Mouse (Mus musculus) cerebellum, adult 9-11 months (tissue): ENCODE data around the gene Gm21988.

Experiments
- DNase-seq: peaks from one replicate; pipeline ENCODE4 v3.0.0; 2022

Gm21988 gene

DNA sequence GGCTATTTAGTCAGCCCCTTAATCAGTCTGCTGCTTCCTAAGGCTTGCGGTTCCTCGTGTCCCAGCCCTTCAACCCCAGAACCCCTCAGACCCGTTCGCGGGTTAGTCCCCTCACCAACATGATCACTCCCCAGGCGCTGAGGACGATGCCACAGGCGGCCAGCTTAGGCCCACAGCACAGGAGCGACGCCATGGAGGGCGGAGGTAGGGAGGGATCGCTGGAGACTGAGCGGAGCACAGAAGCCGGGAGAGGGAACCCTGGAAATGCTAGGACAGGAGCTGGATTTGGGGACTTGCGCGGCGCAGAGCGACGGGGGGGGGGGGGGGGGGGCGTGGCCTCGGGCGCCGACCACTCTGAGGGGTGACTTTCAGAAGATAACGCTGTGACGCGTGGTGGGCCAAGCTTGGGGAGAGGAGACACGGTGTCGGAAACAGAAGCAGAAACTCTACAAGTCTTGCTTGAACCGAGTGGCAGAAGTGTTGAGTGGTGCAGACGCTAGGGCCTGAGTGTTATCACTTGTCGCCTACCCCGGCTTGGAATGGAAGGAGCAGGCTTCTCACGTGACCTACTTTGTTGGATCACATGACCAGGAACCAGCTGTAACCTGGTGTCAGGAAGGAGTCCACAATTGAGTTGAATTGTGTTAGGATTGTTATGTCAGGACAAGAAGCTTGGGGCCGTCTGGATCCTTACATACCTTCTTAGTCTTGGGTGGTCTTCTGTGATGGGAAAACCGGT is at the start of gene Gm21988, which contains the start of gene Rnasek:
Gm21988 (minus strand) TSS at position 290 of the 739 bp plus-strand sequence.
Rnasek (minus strand) TSS at position 302 of the 739 bp plus-strand sequence.
- DNase-seq = peak; percentile 89

- no peak for DNase-seq
These were observed 49.6 kb upstream of the Gm21988 start for GRCm38 (mm10) chr11:70289236-70289635.

DNA sequence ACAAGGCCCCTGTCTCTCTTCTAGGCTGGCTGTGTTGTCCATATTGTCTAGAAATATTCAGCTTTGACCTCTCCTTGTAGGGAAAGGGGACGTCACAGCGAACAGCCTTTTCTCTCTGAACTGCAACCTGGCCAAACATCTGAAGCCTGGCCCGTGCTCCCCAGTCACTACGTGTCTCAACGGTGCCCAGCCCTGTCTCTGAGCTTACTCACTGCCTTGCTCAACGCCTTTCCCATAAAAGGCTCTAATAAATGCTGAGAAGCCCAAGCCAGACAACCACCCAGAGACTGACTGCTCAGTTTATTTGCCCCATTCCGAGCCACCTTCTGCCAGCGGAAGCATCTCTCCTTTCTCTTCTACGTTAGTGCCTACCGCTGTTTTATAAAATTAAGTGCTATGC is 48.5 kb upstream of the Gm21988 start:
- no peak for DNase-seq

DNA sequence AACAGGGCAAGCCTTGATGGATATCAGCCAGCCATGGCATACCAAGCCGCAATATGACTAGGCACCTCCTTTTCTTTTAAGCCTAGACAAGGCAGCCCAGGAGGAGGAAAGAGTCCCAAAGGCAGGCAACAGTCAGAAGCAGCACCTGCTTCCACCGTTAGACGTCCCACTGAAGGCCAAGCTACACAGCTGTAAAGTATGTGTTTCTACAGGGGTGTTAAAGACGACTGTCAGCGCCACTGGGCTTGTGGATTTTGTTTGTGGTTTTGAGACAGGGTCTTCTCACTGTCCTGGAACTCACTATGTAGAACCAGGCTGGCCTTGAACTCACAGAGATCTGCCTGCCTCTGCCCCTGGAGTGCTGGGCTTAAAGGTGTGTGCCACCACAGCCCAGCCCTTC is 46.1 kb upstream of the Gm21988 start:
- DNase-seq = no peak

GRCm38 (mm10) chr11:70284757-70285156 is 45.1 kb upstream of the Gm21988 start:
- DNase-seq = no peak

- no peak for DNase-seq
These were observed 44.0 kb upstream of the Gm21988 start for GRCm38 (mm10) chr11:70283666-70284065.

- no peak for DNase-seq
These were observed 40.8 kb upstream of the Gm21988 start for GRCm38 (mm10) chr11:70280441-70280840.

- no peak for DNase-seq
These were observed 39.3 kb upstream of the Gm21988 start for GRCm38 (mm10) chr11:70278961-70279360.

GRCm38 (mm10) chr11:70271641-70272040 is 32.0 kb upstream of the Gm21988 start:
- no peak for DNase-seq

GRCm38 (mm10) chr11:70266405-70266804 is 26.8 kb upstream of the Gm21988 start:
- DNase-seq = no peak

DNA sequence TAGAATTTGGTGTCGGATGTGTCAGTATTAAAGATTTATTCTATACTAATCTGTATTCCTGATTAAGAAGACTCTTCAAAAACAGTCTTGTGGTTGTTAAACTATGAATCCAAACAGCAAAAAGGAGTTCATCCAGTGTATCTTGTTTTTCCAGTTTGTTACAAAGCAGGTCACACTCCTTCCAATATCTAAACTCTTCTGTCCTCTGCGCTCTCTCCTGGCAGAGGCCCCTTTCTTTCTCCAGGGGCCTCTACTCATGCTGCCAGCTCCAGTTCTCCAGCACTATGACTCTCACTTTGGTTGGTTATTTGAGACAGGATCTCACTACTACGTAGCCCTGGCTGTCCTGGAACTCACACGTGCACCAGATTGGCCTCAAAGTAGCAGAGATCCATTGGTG is 26.2 kb upstream of the Gm21988 start:
- no peak for DNase-seq

DNA sequence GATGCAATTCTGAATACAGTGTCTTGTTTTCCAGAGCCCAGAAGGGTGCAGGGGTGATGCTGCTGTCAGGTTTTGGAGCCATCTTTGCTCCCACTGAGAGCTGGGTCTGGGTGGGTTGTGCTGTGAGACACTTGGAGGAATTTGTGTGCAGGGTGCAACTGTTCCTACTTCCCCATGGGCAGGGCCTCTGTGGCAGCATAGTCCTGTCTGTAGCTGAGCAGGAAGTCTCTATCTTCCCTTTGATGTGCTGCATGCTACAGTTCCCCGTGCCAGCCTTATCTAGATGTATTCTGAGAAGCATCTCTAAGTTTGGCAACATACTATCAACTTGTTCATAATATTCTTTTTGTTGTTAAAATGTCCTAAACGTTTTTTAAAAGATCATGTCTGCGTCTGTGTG is 25.6 kb upstream of the Gm21988 start:
- no peak for DNase-seq

DNA sequence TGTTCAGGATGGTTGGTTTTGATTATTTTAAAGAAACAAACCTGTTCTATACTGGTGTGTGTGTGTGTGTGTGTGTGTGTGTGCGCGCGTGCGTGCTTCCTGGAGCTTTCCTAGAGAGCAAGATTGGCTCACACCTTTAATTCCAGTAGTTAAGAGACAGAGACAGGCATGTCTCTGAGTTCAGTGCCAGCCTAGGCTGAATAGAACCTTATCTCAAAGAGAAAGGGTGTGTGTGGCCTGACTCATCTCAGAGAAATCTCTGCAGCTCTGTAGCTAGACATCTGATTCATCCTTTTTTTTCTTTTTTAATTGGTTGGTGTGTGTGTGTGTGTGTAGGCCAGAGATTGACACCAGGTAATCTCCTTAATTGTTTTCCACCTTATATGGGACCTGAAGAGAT is 19.4 kb upstream of the Gm21988 start:
- no peak for DNase-seq

- no peak for DNase-seq
These were observed 15.4 kb upstream of the Gm21988 start, which contains the start of gene Alox12 for GRCm38 (mm10) chr11:70254931-70255531. Alox12 (minus strand) TSS chr11:70255353.

DNA sequence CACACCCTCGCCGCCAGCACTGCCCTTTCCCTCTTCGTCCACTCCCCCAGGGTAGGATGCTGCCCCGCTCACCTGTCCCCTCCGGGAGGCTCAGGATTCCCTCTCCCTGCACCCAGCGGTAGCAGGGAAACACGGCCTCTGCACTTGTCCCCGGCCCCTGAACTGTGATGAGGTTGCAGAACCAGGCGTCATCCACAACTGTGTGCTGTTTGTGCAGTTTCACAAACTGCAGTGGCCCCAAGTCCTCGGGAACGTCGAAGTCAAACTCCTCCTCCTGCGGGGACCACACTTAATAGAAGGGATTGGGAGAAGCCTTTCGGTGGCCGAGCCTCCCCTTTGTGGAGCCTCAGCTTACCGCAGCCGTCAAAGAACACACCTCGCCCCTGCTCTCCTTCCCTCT is 14.7 kb upstream of the Gm21988 start:
- DNase-seq = no peak

DNA sequence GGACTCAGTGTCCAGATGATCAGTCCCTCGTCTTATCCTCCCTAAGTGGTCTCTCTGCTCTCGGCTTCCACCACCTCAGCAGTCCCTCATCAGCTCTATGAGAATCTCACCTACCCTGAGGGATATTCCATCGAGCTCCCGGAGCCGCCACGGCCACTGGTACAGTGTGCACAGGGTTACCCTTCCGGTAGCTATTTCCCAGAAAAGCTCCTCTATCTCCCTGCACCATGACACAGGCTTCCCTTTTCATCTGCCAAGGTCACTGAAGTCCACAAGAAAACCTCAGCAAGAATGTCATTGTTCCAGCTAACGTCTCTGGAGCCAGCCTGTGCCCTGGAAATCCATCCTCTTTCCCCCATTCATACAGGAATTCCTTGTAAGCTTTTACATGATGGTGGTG is 12.2 kb upstream of the Gm21988 start:
- DNase-seq = no peak

DNA sequence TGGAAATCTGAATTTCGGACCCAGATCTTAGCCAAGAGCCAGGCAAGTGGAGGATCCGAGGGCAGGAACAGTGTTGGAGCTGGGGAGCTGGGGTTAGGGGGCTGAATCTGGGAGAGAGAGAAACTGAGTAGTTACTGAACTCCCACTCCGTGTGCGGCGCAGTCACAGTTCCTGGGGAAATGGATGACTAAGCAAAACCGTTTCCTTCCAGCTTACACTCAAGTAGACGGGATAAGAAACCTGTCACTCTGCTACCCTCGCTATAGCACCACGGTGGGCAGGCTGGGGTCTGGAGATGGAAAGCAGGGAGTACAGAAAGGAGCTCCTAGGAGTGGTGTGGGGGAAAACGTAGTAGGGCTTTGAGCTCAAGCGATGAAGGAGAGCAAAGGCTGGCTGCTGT is 10.5 kb upstream of the Gm21988 start:
- DNase-seq = no peak

GRCm38 (mm10) chr11:70247136-70247845 is 7.7 kb upstream of the Gm21988 start:
- DNase-seq = peak; percentile 54

GRCm38 (mm10) chr11:70242591-70242990 is 3.0 kb upstream of the Gm21988 start:
- peak; percentile 20 for DNase-seq

DNA sequence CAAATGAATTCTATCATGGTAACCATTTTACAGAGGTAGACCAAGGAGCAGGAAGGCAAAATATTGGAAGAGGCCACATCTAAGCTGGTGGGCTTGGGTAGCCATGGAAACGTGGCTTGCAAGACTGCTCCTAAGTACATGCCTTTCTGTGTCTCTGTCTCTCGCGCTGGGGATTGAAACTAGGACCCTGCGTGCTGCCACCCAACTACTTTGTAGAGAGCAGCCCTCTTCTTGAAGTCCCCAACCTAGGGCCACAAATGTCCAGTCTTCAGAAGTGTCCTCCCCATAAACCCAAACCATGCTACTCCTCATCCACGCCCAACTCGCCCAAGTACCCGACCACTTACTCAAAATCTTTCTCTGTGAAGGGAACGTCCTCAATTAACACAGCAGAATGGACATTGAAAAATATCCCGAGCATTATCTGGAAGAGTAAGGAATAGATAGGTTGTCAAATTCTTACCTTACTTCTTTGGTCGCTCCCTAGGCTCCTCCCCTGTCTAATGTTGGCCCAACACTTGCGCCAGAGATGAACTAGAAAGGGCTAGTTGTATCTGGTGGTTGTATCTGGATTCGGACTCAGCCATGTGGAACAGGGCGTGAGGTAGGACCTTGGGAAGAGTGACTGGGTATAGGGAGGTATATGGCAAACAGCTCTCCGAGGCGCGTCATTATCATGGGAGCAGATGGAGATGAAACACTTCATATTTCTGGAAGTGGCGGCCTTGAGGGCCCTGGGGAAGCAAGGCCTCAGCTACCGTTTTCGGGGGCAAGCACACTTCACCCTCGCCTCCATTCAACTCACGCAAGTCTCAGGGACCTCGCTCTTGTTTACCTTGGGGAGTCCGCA is 814 bp downstream of the Gm21988 start:
- DNase-seq = peak; percentile 61

GRCm38 (mm10) chr11:70237457-70238167 is 2.0 kb downstream of the Gm21988 start, which contains the start of gene 0610010K14Rik:
0610010K14Rik (minus strand) TSS chr11:70237914.
- DNase-seq = peak; percentile 99

DNA sequence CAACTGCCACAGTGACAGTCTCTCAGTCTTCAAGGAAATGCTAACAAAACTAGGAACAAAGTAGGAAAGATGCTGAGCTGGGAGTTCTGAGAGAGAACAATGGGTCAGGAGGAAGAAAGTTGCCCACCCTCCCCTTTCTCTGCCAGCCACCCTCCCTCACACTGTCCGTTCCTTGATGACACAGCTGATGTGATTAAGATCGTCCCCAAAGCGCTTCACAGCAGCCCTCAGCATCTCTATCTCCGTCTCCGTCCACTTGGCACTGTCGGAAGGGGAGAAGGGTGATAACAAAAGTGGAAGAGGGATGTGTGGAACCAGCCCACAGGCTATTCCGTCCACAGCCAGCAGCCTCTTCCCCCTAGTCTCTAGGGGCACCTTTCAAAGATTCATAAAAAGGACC is 2.9 kb downstream of the Gm21988 start:
- DNase-seq = peak; percentile 60
